Mouse (Mus musculus): ENCODE measurements around the gene Mtap. TPM values are rescaled to one million over a fixed set of nuclear protein-coding genes. Genes with fewer than 3 reads are reported as not detected.

The Mtap gene
- total and polyA plus RNA-seq, 3 experiments: 36.7 to 52.0 (median 45.4) TPM

DNA sequence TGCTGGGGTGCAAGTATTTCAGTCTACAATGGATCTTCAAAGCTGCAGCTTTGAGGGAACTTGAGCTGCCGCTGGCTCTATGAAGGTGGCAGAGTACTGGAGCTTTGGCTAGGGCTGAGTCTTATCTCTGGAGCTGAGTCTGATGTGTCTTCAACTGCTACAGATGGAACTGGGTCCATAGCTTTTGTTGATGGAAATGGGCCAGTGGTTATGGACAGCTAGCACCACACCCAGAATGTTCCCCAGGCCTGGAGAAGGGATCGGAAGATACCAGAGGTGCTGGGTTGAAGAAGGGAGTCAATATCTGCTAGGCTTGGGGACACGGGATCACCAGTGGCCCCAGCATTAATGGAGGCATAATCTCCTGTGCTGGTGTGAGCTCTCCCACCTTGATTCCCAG is 45.6 kb downstream of the Mtap start:
- TF ChIP-seq CTCF (IDR thresholded peaks at IDR 0.05 in 2 of 3, conservative IDR thresholded peaks at IDR 0.05 in 1 of 3; ENCODE audit: control insufficient read depth in 1 of 3, insufficient read depth in 1 of 3, low read depth in 2 of 3, low read length in 3 of 3, poor library complexity in 1 of 3, severe bottlenecking in 1 of 3): no peak
- no peak overlapping the region for H3K4me3 ChIP-seq (ENCODE audit: control insufficient read depth in 1 of 2, insufficient read depth in 1 of 2, low read depth in 2 of 2, low read length in 2 of 2)
- H3K4me1 ChIP-seq (ENCODE audit: control insufficient read depth in 1 of 2, insufficient read depth in 2 of 2, low read length in 2 of 2): no peaks in the 10 kb centered on the region
- H3K9ac ChIP-seq (ENCODE audit: control insufficient read depth, low read depth, low read length, poor library complexity, severe bottlenecking): no peak overlapping the region
- no peaks in the 10 kb centered on the region; a peak in 2 of 4 replicates for H3K36me3 ChIP-seq (ENCODE audit: control insufficient read depth in 1 of 2, insufficient read depth in 2 of 2, low read length in 2 of 2)
- no peaks in the 10 kb centered on the region for H3K9me3 ChIP-seq (replicated peaks; ENCODE audit: insufficient read depth, low read length)
- H3K79me2 ChIP-seq (ENCODE audit: control insufficient read depth, insufficient read depth, low read length, poor library complexity): no peaks in the 10 kb centered on the region
- no peak overlapping the region for H3K27ac ChIP-seq (ENCODE audit: control insufficient read depth, low read depth, low read length)
- H3K27me3 ChIP-seq (ENCODE audit: control insufficient read depth in 1 of 2, insufficient read depth in 2 of 2, low read length in 2 of 2): no peaks in the 10 kb centered on the region
- DNase-seq (ENCODE audit: low read depth, low spot score): no peak

DNA sequence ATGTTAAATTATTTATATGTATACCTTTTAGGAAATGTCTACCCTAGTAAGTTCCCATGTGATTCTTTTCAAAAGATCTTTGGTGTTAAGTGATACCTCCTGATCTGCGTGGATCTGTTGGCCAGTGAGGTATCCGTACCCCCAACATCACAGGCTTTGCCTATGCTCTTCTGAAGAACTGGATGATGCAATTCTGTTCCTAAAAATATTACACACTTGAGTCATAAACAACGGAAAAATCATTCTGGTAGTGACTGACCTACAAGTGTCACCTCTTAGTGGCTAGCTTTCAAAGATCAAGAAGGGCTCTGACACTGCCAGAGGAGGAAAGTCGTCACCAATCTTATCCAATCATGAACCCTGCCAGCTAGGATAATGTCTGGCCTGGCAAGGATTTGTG is 58.6 kb downstream of the Mtap start:
- peaks cover 4 to 5% of the 10 kb centered on the region in 2 experiments for H3K4me1 ChIP-seq (ENCODE audit: control insufficient read depth in 1 of 2, insufficient read depth in 2 of 2, low read length in 2 of 2)
- H3K9me3 ChIP-seq (replicated peaks; ENCODE audit: insufficient read depth, low read length): no peaks in the 10 kb centered on the region
- H3K79me2 ChIP-seq (ENCODE audit: control insufficient read depth, insufficient read depth, low read length, poor library complexity): no peaks in the 10 kb centered on the region; the same call in 1 of the 2 replicates
- H3K9ac ChIP-seq (ENCODE audit: control insufficient read depth, low read depth, low read length, poor library complexity, severe bottlenecking): no peak overlapping the region
- H3K36me3 ChIP-seq (ENCODE audit: control insufficient read depth in 1 of 2, insufficient read depth in 2 of 2, low read length in 2 of 2): peaks cover 0 to 12% of the 10 kb centered on the region in 2 experiments; a peak in 2 of 4 replicates
- H3K27me3 ChIP-seq (ENCODE audit: control insufficient read depth in 1 of 2, insufficient read depth in 2 of 2, low read length in 2 of 2): no peaks in the 10 kb centered on the region
- no peak for TF ChIP-seq SIN3A (IDR thresholded peaks at IDR 0.05; ENCODE audit: low read length)
- TF ChIP-seq MYC (IDR thresholded peaks at IDR 0.05; ENCODE audit: low read depth, low read length): no peak
- TF ChIP-seq TCF12 (IDR thresholded peaks at IDR 0.05; ENCODE audit: low read depth, low read length): no peak
- no peak for TF ChIP-seq NRF1 (IDR thresholded peaks at IDR 0.05; ENCODE audit: insufficient read depth, low read depth, low read length, poor library complexity, severe bottlenecking)
- TF ChIP-seq KAT2A (conservative IDR thresholded peaks at IDR 0.05; ENCODE audit: low read depth, low read length): no peak
- no peak for TF ChIP-seq CHD2 (IDR thresholded peaks at IDR 0.05; ENCODE audit: low read length)
- TF ChIP-seq EP300 (IDR thresholded peaks at IDR 0.05; ENCODE audit: low read depth in 1 of 2, low read length in 2 of 2): no peak
- TF ChIP-seq TBP (IDR thresholded peaks at IDR 0.05; ENCODE audit: low read depth, low read length): no peak
- no peak overlapping the region for H3K27ac ChIP-seq (ENCODE audit: control insufficient read depth, low read depth, low read length)
- H3K4me3 ChIP-seq (ENCODE audit: control insufficient read depth in 1 of 2, insufficient read depth in 1 of 2, low read depth in 2 of 2, low read length in 2 of 2): no peak overlapping the region
- no peak for DNase-seq (ENCODE audit: low read depth, low spot score)

DNA sequence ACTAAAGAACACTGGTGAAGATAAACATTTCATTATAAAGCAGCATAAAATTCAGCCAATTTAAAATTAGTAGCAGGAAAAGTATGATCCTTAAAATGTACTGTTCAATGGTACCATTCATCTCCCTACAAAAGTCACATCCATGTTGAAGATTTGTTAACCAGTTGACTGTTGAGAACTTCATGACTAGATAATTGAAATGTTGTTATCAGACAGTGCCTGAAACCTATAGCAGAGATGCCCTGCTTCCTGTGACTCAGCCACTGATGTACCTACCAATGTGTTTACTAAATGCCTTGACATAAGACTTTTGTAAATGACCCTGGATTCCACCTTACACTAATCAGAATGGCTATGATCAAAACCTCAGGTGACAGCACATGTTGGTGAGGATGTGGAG is 60.2 kb downstream of the Mtap start:
- Histone ChIP-seq H3K4me3 (ENCODE audit: control insufficient read depth in 1 of 2, insufficient read depth in 1 of 2, low read depth in 2 of 2, low read length in 2 of 2) (no peak overlapping the region), H3K9ac (ENCODE audit: control insufficient read depth, low read depth, low read length, poor library complexity, severe bottlenecking) (no peak overlapping the region), H3K9me3 (replicated peaks; ENCODE audit: insufficient read depth, low read length) (no peaks in the 10 kb centered on the region), H3K79me2 (ENCODE audit: control insufficient read depth, insufficient read depth, low read length, poor library complexity) (no peaks in the 10 kb centered on the region; the same call in 1 of the 2 replicates), H3K27me3 (ENCODE audit: control insufficient read depth in 1 of 2, insufficient read depth in 2 of 2, low read length in 2 of 2) (no peaks in the 10 kb centered on the region), H3K27ac (ENCODE audit: control insufficient read depth, low read depth, low read length) (no peak overlapping the region), H3K4me1 (ENCODE audit: control insufficient read depth in 1 of 2, insufficient read depth in 2 of 2, low read length in 2 of 2) (peaks cover 8 to 13% of the 10 kb centered on the region in 2 experiments), H3K36me3 (ENCODE audit: control insufficient read depth in 1 of 2, insufficient read depth in 2 of 2, low read length in 2 of 2) (peaks cover 0 to 20% of the 10 kb centered on the region in 2 experiments; a peak in 2 of 4 replicates)
- peak; percentile 41 for DNase-seq (ENCODE audit: low read depth, low spot score)
- peak; percentile 66; the same call in 1 of the 2 replicates for TF ChIP-seq TCF12 (IDR thresholded peaks at IDR 0.05; ENCODE audit: low read depth, low read length)
- no peak for TF ChIP-seq TAL1 (IDR thresholded peaks at IDR 0.05; ENCODE audit: low read length)
- no peak for TF ChIP-seq RAD21 (IDR thresholded peaks at IDR 0.05; ENCODE audit: low read depth, low read length)
- peak; percentile 54; the same call in 1 of the 2 replicates for TF ChIP-seq MYB (IDR thresholded peaks at IDR 0.05; ENCODE audit: low read depth, low read length)
- TF ChIP-seq GATA1 (IDR thresholded peaks at IDR 0.05; ENCODE audit: low read depth, low read length): peak; percentile 55
- no peak for TF ChIP-seq ZMIZ1 (IDR thresholded peaks at IDR 0.05; ENCODE audit: low read depth, low read length)
- TF ChIP-seq EP300 (IDR thresholded peaks at IDR 0.05; ENCODE audit: low read depth in 1 of 2, low read length in 2 of 2): peak; percentile 78 to 81
- no peak for TF ChIP-seq BHLHE40 (IDR thresholded peaks at IDR 0.05; ENCODE audit: borderline replicate concordance, low read depth, low read length)

Measured in MEL (cell line).